Mouse (Mus musculus) myocyte (in vitro differentiated cells): ENCODE data around the gene Sphk2. TPM values are rescaled to one million over a fixed set of nuclear protein-coding genes. Genes with fewer than 3 reads are reported as not detected.
A peak's percentile ranks its signal among the peaks of the same experiment; 100 is the strongest.

Source experiments
- H3K27me3 ChIP-seq: one replicate; pipeline ENCODE4 v1.6.1; 2011; ENCODE audit not compliant: control insufficient read depth, insufficient read depth, insufficient read length
- H3K36me3 ChIP-seq: one replicate; pipeline ENCODE4 v1.6.1; 2011; ENCODE audit not compliant: control insufficient read depth, insufficient read depth
- H3K4me2 ChIP-seq: one replicate; pipeline ENCODE4 v1.6.1; 2011; ENCODE audit warnings: low read depth, control low read depth
- H3K4me3 ChIP-seq: one replicate; pipeline ENCODE4 v1.5.1; 2011; ENCODE audit warnings: mild to moderate bottlenecking, control low read depth, moderate library complexity
- H3K79me2 ChIP-seq: one replicate; pipeline ENCODE4 v1.6.1; 2011; ENCODE audit not compliant: control insufficient read depth, insufficient read depth
- H3ac ChIP-seq: one replicate; pipeline ENCODE4 v1.6.1; 2011; ENCODE audit not compliant: control insufficient read depth, insufficient read length
- CEBPB ChIP-seq: IDR thresholded peaks from 2 replicates; pipeline ENCODE4 v1.6.1; 2011; ENCODE audit warnings: mild to moderate bottlenecking, moderate library complexity; ENCODE audit not compliant: poor library complexity, insufficient read depth, severe bottlenecking
- E2F4 ChIP-seq: IDR thresholded peaks from one replicate; pipeline ENCODE4 v1.6.1; 2011; ENCODE audit warnings: mild to moderate bottlenecking, control low read depth, moderate library complexity; ENCODE audit not compliant: insufficient read depth
- MAX ChIP-seq: IDR thresholded peaks from one replicate; pipeline ENCODE4 v1.6.1; 2011; ENCODE audit warnings: low read depth, mild to moderate bottlenecking, control low read depth
- MYOD1 ChIP-seq, 3 experiments: IDR thresholded peaks; one replicate each; pipeline ENCODE4 v1.6.1; 2011; ENCODE audit warnings: control low read depth in 2 of 3, low read depth in 2 of 3, mild to moderate bottlenecking in 2 of 3, moderate library complexity in 1 of 3; ENCODE audit not compliant: insufficient read length in 2 of 3, control insufficient read depth in 1 of 3
- MYOG ChIP-seq, 3 experiments: IDR thresholded peaks; one replicate each; pipeline ENCODE4 v1.6.1; 2011; ENCODE audit warnings: control low read depth in 2 of 3, low read depth in 2 of 3, mild to moderate bottlenecking in 2 of 3; ENCODE audit not compliant: insufficient read length in 2 of 3, control insufficient read depth in 1 of 3, insufficient read depth in 1 of 3
- POLR2A ChIP-seq: IDR thresholded peaks from one replicate; pipeline ENCODE4 v1.6.1; 2011; ENCODE audit warnings: low read depth, mild to moderate bottlenecking, control low read depth, moderate library complexity; ENCODE audit not compliant: insufficient read length
- POLR2AphosphoS2 ChIP-seq: IDR thresholded peaks from one replicate; pipeline ENCODE4 v1.6.1; 2011; ENCODE audit warnings: low read depth, control low read depth; ENCODE audit not compliant: insufficient read length
- REST ChIP-seq: IDR thresholded peaks from one replicate; pipeline ENCODE4 v1.6.1; 2011; ENCODE audit warnings: mild to moderate bottlenecking, control low read depth, moderate library complexity; ENCODE audit not compliant: insufficient read depth, insufficient read length
- SRF ChIP-seq: IDR thresholded peaks from one replicate; pipeline ENCODE4 v1.6.1; 2011; ENCODE audit warnings: low read depth; ENCODE audit not compliant: control insufficient read depth, insufficient read length
- TCF12 ChIP-seq: IDR thresholded peaks from one replicate; pipeline ENCODE4 v1.6.1; 2011; ENCODE audit warnings: mild to moderate bottlenecking, control low read depth; ENCODE audit not compliant: poor library complexity, insufficient read depth, severe bottlenecking
- TCF3 ChIP-seq: IDR thresholded peaks from one replicate; pipeline ENCODE4 v1.6.1; 2011; ENCODE audit warnings: low read depth, control low read depth; ENCODE audit not compliant: insufficient read length
- USF1 ChIP-seq: IDR thresholded peaks from one replicate; pipeline ENCODE4 v1.6.1; 2011; ENCODE audit warnings: low read depth, mild to moderate bottlenecking, control low read depth, moderate library complexity
- polyA plus RNA-seq: library from polyadenylated mRNA; unstranded; fragments of >200 nt; fragmentation: generic; extraction: Trizol; gene quantifications from one replicate; pipeline ENCODE4 v1.2.1, GENCODE M21; 2012; ENCODE audit warnings: missing spikeins

The Sphk2 gene
- polyA plus RNA-seq, 1 experiment = 22.8 TPM

DNA sequence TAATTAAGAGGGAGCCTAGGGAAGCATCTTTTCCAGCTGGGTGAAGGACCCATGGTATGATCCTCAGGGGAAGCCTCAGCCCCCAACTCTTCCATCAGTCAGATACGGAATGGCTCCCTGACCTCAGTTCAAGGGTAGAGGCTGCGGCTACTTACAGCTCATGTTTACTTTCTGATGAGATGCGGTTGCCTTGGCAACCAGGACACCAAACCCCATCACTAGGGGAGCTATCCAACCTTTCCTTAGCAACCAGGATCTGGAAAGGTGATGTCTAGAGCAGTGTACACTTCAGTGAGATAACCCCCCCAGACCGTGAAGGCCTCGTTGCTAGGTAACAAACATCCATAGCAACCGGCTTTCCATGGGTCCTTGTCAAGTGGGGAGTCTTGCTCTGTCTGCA lies 8.8 kb downstream of the Sphk2 start:
- Histone ChIP-seq H3K36me3 (no peaks in the 10 kb centered on the region), H3K4me2 (no peak overlapping the region)
- TF ChIP-seq TCF12 (no peak), TCF3 (no peak), MYOG (IDR thresholded peaks at IDR 0.05; ENCODE audit: control insufficient read depth in 1 of 3, insufficient read depth in 1 of 3, insufficient read length in 2 of 3, low read depth in 2 of 3) (no peak), POLR2AphosphoS2 (peak; percentile 57)

GRCm38 (mm10) chr7:45708221-45708761 lies 9.5 kb downstream of the Sphk2 start:
- Histone ChIP-seq H3K4me2 (peak overlapping the region; percentile 73), H3K79me2 (no peaks in the 10 kb centered on the region), H3K36me3 (no peaks in the 10 kb centered on the region), H3K4me3 (peak overlapping the region; percentile 51), H3K27me3 (no peaks in the 10 kb centered on the region), H3ac (no peak overlapping the region)
- no peak for TF ChIP-seq REST
- TF ChIP-seq E2F4 = no peak
- no peak for TF ChIP-seq TCF3
- no peak for TF ChIP-seq CEBPB
- TF ChIP-seq MAX = no peak
- TF ChIP-seq POLR2AphosphoS2 = peak; percentile 84

More for the DNA sequence above, 8.8 kb downstream of the Sphk2 start:
- H3K79me2 ChIP-seq = peaks cover 3% of the 10 kb centered on the region
- H3K4me3 ChIP-seq = no peak overlapping the region
- no peak overlapping the region for H3ac ChIP-seq
- no peaks in the 10 kb centered on the region for H3K27me3 ChIP-seq

GRCm38 (mm10) chr7:45707375-45707967 lies 10.3 kb downstream of the Sphk2 start:
- peak; percentile 82 for TF ChIP-seq USF1
- TF ChIP-seq POLR2A = peak; percentile 54
- peak; percentile 92 for TF ChIP-seq POLR2AphosphoS2
- TF ChIP-seq TCF3 = no peak
- TF ChIP-seq MYOD1 (IDR thresholded peaks at IDR 0.05; ENCODE audit: control insufficient read depth in 1 of 3, insufficient read length in 2 of 3, low read depth in 2 of 3) = peak in 2 of 3 experiments; percentile 21 to 27
- Histone ChIP-seq H3ac (peak overlapping the region; percentile 73), H3K36me3 (no peaks in the 10 kb centered on the region), H3K79me2 (no peaks in the 10 kb centered on the region), H3K4me3 (peak overlapping the region; percentile 51), H3K4me2 (peak overlapping the region; percentile 73), H3K27me3 (no peaks in the 10 kb centered on the region)

DNA sequence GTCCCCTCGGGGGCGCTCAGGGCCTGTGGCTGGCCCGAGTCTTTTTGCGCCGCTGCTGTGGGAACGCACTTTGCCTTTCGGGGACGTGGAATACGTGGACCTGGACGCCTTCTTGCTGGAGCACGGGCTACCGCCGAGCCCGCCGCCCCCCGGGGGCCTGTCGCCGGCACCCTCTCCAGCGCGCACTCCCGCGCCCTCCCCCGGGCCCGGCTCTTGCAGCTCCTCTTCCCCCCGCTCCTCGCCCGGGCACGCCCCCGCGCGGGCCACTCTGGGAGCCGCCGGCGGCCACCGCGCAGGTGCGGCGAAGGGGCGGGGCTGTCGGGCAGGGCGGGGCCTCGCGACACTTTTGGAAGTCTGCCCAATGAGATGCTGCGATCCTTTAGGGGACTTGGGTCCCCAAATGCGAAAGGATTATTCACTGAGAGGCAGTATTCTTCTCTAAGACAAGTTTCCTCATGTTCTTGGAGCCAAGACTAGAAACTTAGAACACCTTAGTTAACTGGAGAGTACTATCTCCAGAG lies 11.0 kb downstream of the Sphk2 start:
- TF ChIP-seq MYOG (IDR thresholded peaks at IDR 0.05; ENCODE audit: control insufficient read depth in 1 of 3, insufficient read depth in 1 of 3, insufficient read length in 2 of 3, low read depth in 2 of 3) (peak in 1 of 3 experiments; percentile 11), CEBPB (no peak), MYOD1 (IDR thresholded peaks at IDR 0.05; ENCODE audit: control insufficient read depth in 1 of 3, insufficient read length in 2 of 3, low read depth in 2 of 3) (peak in 1 of 3 experiments; percentile 27), POLR2A (peak; percentile 79), REST (no peak), POLR2AphosphoS2 (peak; percentile 82), E2F4 (no peak), SRF (no peak), MAX (no peak)

GRCm38 (mm10) chr7:45705873-45706281 lies 11.9 kb downstream of the Sphk2 start:
- TF ChIP-seq POLR2AphosphoS2 (peak; percentile 48), MAX (no peak), POLR2A (peak; percentile 35)
- H3ac ChIP-seq = peak overlapping the region; percentile 73
- no peaks in the 10 kb centered on the region for H3K27me3 ChIP-seq
- H3K36me3 ChIP-seq = no peaks in the 10 kb centered on the region
- H3K4me2 ChIP-seq = peak overlapping the region; percentile 73
- peak overlapping the region; percentile 51 for H3K4me3 ChIP-seq
- H3K79me2 ChIP-seq = no peaks in the 10 kb centered on the region

More for the DNA sequence above, 11.0 kb downstream of the Sphk2 start:
- peak overlapping the region; percentile 73 for H3ac ChIP-seq
- peak overlapping the region; percentile 51 for H3K4me3 ChIP-seq
- H3K36me3 ChIP-seq = no peaks in the 10 kb centered on the region
- no peaks in the 10 kb centered on the region for H3K79me2 ChIP-seq
- no peaks in the 10 kb centered on the region for H3K27me3 ChIP-seq
- peak overlapping the region; percentile 73 for H3K4me2 ChIP-seq
